Mouse (Mus musculus) liver, embryonic 16.5 days (tissue): ENCODE results near the gene Zbtb20. TPM values are rescaled to one million over a fixed set of nuclear protein-coding genes. Genes with fewer than 3 reads are reported as not detected.

Experiments
- ATAC-seq: fragments of 200-750 bp; cut with Nextera tagmentation; 2 replicates; pipeline ENCODE4 v1.8.0; 2017; ENCODE audit warnings: low read depth, mild to moderate bottlenecking, moderate number of reproducible peaks, moderate library complexity
- H3K27ac ChIP-seq: fragments of 300-500 bp; sonication (generic); 2 replicates; pipeline ENCODE4 v1.5.1; 2014; ENCODE audit warnings: mild to moderate bottlenecking, low read length
- H3K27me3 ChIP-seq: fragments of 300-500 bp; sonication (generic); 2 replicates; pipeline ENCODE4 v1.6.1; 2014; ENCODE audit warnings: low read depth, low read length, mixed read lengths; ENCODE audit not compliant: control insufficient read depth, insufficient read depth
- H3K36me3 ChIP-seq: fragments of 300-500 bp; sonication (generic); 2 replicates; pipeline ENCODE4 v1.6.1; 2014; ENCODE audit warnings: mild to moderate bottlenecking; ENCODE audit not compliant: control insufficient read depth, insufficient read depth
- H3K4me1 ChIP-seq: fragments of 300-500 bp; sonication (generic); 2 replicates; pipeline ENCODE4 v1.6.1; 2014; ENCODE audit warnings: low read depth, low read length, mixed read lengths; ENCODE audit not compliant: control insufficient read depth
- H3K4me2 ChIP-seq: fragments of 300-500 bp; sonication (generic); 2 replicates; pipeline ENCODE4 v1.6.1; 2014; ENCODE audit warnings: low read depth, low read length, mixed read lengths
- H3K4me3 ChIP-seq: fragments of 300-500 bp; sonication (generic); 2 replicates; pipeline ENCODE4 v1.5.1; 2014; ENCODE audit warnings: low read depth, mild to moderate bottlenecking, low read length
- H3K9ac ChIP-seq: fragments of 300-500 bp; sonication (generic); 2 replicates; pipeline ENCODE4 v1.6.1; 2014; ENCODE audit warnings: low read depth, low read length
- H3K9me3 ChIP-seq: fragments of 300-500 bp; sonication (generic); replicated peaks from 2 replicates; pipeline ENCODE4 v1.6.1; 2016; ENCODE audit warnings: low read length; ENCODE audit not compliant: control insufficient read depth
- WGBS: fragments of 180-500 bp; shearing (Covaris S2); extraction: QIAGEN DNeasy Blood & Tissue Kit; methylation state at CpG from one replicate; pipeline ENCODE4 v1.1.7; 2014; ENCODE audit not compliant: insufficient replicate concordance; 5-methylcytosine and 5-hydroxymethylcytosine counted together
- polyA plus RNA-seq: library from polyadenylated mRNA; unstranded; fragments of >200 nt; fragmentation: Nextera tagmentation; extraction: Ambion mirVana; gene quantifications from 2 replicates; pipeline ENCODE4 v1.2.1, GENCODE M21; 2015

Zbtb20 gene
- polyA plus RNA-seq, 1 experiment from 2014 or later: 5.7 TPM

- Histone ChIP-seq H3K4me2 (no peak overlapping the region), H3K9me3 (no peaks in the 10 kb centered on the region), H3K27me3 (no peaks in the 10 kb centered on the region), H3K4me3 (no peak overlapping the region), H3K27ac (no peak overlapping the region), H3K36me3 (no peaks in the 10 kb centered on the region), H3K9ac (no peak overlapping the region), H3K4me1 (no peaks in the 10 kb centered on the region)
- ATAC-seq: no peak
- WGBS: 59% methylated on average over 5 of the region's 5 CpGs
These were observed 753.0 kb downstream of the Zbtb20 start for GRCm38 (mm10) chr16:43628662-43629061.

- no peak overlapping the region for H3K4me2 ChIP-seq
- H3K4me3 ChIP-seq: no peak overlapping the region
- no peaks in the 10 kb centered on the region for H3K36me3 ChIP-seq
- no peaks in the 10 kb centered on the region for H3K4me1 ChIP-seq
- no peaks in the 10 kb centered on the region for H3K27me3 ChIP-seq
- no peaks in the 10 kb centered on the region for H3K9me3 ChIP-seq
- ATAC-seq: no peak
- 59% methylated on average over 2 of the region's 2 CpGs for WGBS
- no peak overlapping the region for H3K27ac ChIP-seq
- no peak overlapping the region for H3K9ac ChIP-seq
These were observed 756.1 kb downstream of the Zbtb20 start for GRCm38 (mm10) chr16:43631758-43632157.

GRCm38 (mm10) chr16:43634037-43634436, 758.4 kb downstream of the Zbtb20 start:
- 77% methylated on average over 7 of the region's 7 CpGs for WGBS
- Histone ChIP-seq H3K9me3 (no peaks in the 10 kb centered on the region), H3K4me2 (no peak overlapping the region), H3K9ac (no peak overlapping the region), H3K4me3 (no peak overlapping the region), H3K27me3 (no peaks in the 10 kb centered on the region), H3K36me3 (no peaks in the 10 kb centered on the region), H3K4me1 (no peaks in the 10 kb centered on the region), H3K27ac (no peak overlapping the region)
- ATAC-seq: no peak

- no peak overlapping the region for H3K9ac ChIP-seq
- no peak for ATAC-seq
- no peaks in the 10 kb centered on the region for H3K4me1 ChIP-seq
- no peaks in the 10 kb centered on the region for H3K27me3 ChIP-seq
- no peaks in the 10 kb centered on the region for H3K9me3 ChIP-seq
- H3K27ac ChIP-seq: no peak overlapping the region
- WGBS: 71% methylated on average over 8 of the region's 8 CpGs
- H3K36me3 ChIP-seq: no peaks in the 10 kb centered on the region
- no peak overlapping the region for H3K4me2 ChIP-seq
- no peak overlapping the region for H3K4me3 ChIP-seq
These were observed 761.6 kb downstream of the Zbtb20 start for GRCm38 (mm10) chr16:43637241-43637640.

GRCm38 (mm10) chr16:43638406-43639049, 762.8 kb downstream of the Zbtb20 start:
- H3K9me3 ChIP-seq: no peaks in the 10 kb centered on the region
- no peak overlapping the region for H3K27ac ChIP-seq
- H3K9ac ChIP-seq: no peak overlapping the region
- no peak overlapping the region for H3K4me3 ChIP-seq
- no peaks in the 10 kb centered on the region for H3K36me3 ChIP-seq
- no peaks in the 10 kb centered on the region for H3K4me1 ChIP-seq
- ATAC-seq: no peak
- no peak overlapping the region for H3K4me2 ChIP-seq
- no peaks in the 10 kb centered on the region for H3K27me3 ChIP-seq
- 61% methylated on average over 21 of the region's 21 CpGs for WGBS

GRCm38 (mm10) chr16:43641230-43641629, 765.5 kb downstream of the Zbtb20 start:
- H3K4me1 ChIP-seq: no peaks in the 10 kb centered on the region
- no peaks in the 10 kb centered on the region for H3K36me3 ChIP-seq
- no peak overlapping the region for H3K4me3 ChIP-seq
- H3K27me3 ChIP-seq: no peaks in the 10 kb centered on the region
- no peak overlapping the region for H3K4me2 ChIP-seq
- 44% methylated on average over 8 of the region's 8 CpGs for WGBS
- no peaks in the 10 kb centered on the region for H3K9me3 ChIP-seq
- no peak overlapping the region for H3K27ac ChIP-seq
- no peak for ATAC-seq
- H3K9ac ChIP-seq: no peak overlapping the region

- no peak for ATAC-seq
- 42% methylated on average over 4 of the region's 4 CpGs for WGBS
- H3K4me3 ChIP-seq: no peak overlapping the region
- H3K4me2 ChIP-seq: no peak overlapping the region
- H3K27ac ChIP-seq: no peak overlapping the region
- no peaks in the 10 kb centered on the region for H3K36me3 ChIP-seq
- no peak overlapping the region for H3K9ac ChIP-seq
- H3K4me1 ChIP-seq: no peaks in the 10 kb centered on the region
- H3K9me3 ChIP-seq: no peaks in the 10 kb centered on the region
- no peaks in the 10 kb centered on the region for H3K27me3 ChIP-seq
These were observed 770.2 kb downstream of the Zbtb20 start for GRCm38 (mm10) chr16:43645879-43646278.

- H3K4me3 ChIP-seq: no peak overlapping the region
- no peak overlapping the region for H3K9ac ChIP-seq
- H3K4me2 ChIP-seq: no peak overlapping the region
- H3K4me1 ChIP-seq: no peaks in the 10 kb centered on the region
- H3K9me3 ChIP-seq: no peaks in the 10 kb centered on the region
- H3K27ac ChIP-seq: no peak overlapping the region
- no peaks in the 10 kb centered on the region for H3K36me3 ChIP-seq
- no peak for ATAC-seq
- no peaks in the 10 kb centered on the region for H3K27me3 ChIP-seq
- 54% methylated on average over 3 of the region's 3 CpGs for WGBS
These were observed 771.3 kb downstream of the Zbtb20 start for GRCm38 (mm10) chr16:43646943-43647342.

- Histone ChIP-seq H3K4me3 (no peak overlapping the region), H3K4me1 (no peaks in the 10 kb centered on the region), H3K9ac (no peak overlapping the region), H3K4me2 (no peak overlapping the region), H3K9me3 (no peaks in the 10 kb centered on the region), H3K27ac (no peak overlapping the region), H3K36me3 (no peaks in the 10 kb centered on the region), H3K27me3 (no peaks in the 10 kb centered on the region)
- ATAC-seq: no peak
- 52% methylated on average over 1 of the region's 1 CpGs for WGBS
These were observed 772.0 kb downstream of the Zbtb20 start for GRCm38 (mm10) chr16:43647641-43648040.
